Mouse (Mus musculus): Measurements from ENCODE around the gene Crkl.

The Crkl gene

DNA sequence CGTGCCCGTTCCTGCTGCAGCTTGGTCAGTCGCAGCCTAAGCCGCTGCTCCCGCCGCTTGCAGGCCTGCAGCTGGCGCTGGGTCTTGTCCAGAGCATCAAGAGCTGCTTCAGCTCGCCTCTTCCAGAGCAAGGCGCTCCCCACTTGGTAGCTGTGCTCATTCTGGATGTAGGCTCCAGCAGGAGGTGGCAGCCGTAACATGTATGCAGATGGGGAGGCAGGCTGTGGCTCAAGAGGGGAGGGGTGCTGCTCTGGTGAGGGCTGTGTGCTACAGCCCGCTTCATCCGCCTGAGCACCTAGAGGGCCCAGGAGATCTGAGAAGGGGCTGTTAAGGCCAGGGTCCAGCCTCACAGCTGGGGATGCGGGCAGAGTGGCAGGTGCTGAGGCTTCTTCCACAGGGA, 76.5 kb downstream of the Crkl start:
- DNase-seq (ENCODE audit: low read depth, low spot score), result no peak

DNA sequence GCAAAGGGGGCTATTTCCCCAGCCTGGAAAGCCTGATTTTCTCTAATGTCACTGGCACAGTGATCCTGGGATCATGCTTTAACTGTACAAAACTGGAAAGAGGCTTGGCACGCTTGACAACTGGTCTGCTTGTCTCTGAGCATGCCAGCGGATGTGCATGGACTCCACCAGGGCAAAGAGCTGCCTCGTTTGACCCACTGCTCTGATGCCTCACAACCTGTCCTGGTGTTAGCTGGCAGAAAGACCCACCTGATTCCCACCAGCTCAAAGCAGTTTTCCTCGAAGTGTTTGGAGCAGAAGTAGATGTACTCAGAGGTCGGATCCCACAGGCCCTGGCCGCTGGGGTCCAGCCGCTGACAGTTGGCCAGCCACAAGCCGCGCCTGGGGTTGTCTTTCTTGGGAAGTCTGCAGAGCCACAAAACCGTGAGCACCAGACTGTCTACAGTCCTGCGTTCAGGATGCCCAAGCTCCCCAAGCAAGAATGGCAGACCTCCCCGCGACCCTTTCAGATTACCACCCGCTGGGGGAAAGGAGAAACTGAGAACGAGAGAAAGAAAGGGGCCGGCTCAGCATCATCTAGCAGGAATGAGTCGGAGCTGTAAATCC, 78.3 kb downstream of the Crkl start:
- DNase-seq (ENCODE audit: low read depth, low spot score), result no peak

DNA sequence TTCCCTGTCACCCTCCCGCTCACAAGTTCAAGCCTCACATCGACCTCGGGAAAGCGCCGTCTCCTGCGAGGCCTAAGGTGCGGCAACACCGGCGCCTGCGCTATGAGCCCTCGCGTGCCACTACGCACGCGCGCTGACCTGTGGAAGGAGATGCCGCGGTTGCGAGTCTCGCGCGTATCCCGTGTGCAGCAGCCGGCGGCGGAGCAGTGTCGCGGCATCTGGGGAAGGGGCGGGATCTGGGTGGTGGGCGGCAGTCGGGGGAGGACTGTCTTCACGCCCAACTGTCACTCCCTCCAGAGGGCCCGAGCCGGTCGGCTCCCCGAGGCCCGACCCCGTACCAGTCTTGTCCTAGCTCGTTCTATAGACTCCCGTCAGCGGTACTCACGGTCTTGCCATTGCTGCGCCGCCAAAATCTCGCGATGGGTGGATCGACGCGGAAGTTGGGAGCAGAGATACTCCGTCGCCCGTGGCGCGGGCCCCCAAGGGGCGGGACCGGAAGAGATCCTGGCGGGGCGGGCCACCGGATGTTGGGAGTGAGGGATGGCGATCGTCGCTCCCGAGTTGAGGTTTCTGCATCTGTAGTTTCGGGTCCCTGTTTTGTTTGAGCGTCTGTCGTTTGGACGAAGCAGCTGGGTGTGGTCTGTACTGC, 79.0 kb downstream of the Crkl start, which contains the start of gene Thap7:
Thap7 (minus strand) TSS at position 497 of the 649 bp plus-strand sequence.
- peak; percentile 98 for DNase-seq (ENCODE audit: low read depth, low spot score)

DNA sequence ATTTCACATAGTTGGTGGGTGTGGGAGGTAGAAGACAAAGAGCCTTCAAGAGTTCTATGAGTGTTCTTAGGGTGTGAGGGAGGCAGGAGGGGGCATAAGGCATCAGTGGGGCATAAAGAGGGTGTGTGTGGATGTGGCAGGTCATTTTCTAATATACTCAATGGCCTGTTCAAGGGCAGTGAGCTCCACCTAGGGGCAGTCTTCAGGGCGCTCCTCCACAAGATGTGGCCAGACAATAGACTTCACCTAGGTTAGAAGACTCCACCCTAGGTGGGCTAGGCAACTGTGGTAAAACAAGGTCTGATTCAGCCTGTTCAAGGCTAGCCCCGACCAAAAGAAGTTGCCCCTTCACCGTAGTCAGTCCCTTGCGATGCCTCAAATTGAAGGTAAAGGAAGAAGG, 80.5 kb downstream of the Crkl start:
- DNase-seq (ENCODE audit: low read depth, low spot score), result no peak

DNA sequence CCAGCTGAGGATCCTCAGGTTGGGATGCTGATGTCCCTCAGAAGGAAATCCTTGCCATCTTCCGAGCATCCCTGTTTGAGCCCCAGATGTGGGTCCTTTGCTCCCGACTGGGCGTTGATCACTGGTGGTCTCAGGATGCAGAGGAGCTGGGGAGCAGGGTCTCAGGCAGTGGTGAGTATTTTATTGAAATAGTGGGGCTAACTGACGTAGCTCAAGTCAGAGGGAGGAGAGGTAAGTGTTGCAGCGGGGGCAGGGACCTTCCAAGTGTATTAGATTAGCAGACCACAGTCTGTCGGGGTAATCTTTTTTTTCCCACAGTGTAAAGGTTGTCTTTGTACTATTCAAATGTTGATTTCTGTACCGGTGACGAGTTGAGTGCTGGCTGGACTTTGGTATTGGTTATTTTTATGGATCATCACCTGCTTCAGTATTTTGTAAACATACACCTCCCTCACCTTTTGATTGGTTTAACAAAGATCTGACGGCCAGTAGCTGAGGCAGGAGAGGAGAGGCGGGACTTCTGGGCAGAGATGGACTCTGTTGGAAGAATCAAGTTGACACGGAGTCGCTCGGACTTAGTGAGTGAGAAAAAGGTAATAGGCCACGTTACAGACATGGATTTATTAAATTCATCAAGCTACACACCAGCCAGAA, 81.0 kb downstream of the Crkl start:
- no peak for DNase-seq (ENCODE audit: low read depth, low spot score)

DNA sequence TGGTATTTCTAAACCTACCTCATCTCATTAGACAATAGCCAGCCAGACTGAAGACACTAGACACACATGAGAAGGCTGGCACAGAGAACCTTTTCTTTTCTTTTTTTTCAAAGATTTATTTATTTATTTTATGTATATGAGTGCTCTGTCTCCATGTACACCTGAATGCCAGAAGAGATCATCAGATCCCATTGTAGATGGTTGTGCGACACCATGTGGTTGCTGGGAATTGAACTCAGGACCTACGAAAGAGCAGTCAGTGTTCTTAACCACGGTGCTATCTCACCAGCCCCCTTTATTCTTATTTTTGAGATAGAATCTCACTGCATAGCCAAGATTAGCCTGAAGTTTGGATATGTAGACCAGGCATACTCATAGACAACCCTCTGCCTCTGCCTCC, 84.8 kb downstream of the Crkl start:
- no peak for DNase-seq (ENCODE audit: low read depth, low spot score)

Measured in mesoderm, embryonic 11.5 days (tissue).